Mouse (Mus musculus) heart, postnatal 36 days (tissue): ENCODE measurements around the gene Bpifa6. TPM values are rescaled to one million over a fixed set of nuclear protein-coding genes. Genes with fewer than 3 reads are reported as not detected.

Experiments
- DNase-seq, 2 experiments: peaks; one replicate each; pipeline ENCODE4 v3.0.0; 2021 to 2022
- intact Hi-C: fragments of 180-260 bp; cut with DNase I; formaldehyde crosslinking; loops from one replicate; pipeline ENCODE4 v1.15.1; 2025
- total RNA-seq, 2 experiments: library from RNA; stranded (reverse); gene quantifications; 2 replicates each; pipeline ENCODE4 v1.2.3; 2021

The Bpifa6 gene
- not detected for total RNA-seq

DNA sequence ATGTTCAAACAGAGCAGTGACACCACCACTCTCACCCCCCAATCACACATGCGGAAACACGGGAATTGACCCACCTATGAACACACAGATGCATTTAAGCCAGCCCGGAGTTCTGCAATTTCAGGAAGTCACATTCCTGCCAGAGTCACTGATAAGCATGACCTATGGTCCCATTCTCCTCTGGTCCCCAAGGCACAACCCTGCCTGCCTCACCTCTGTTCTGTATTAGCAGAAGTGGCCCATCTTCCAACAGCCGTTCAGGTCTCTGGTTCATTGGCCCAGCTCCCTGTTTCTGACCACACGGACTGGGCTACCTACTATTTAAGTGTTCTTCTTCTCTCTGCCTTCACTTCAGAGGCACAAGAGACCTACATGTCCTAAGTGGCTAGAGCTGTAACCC lies at the start of gene Bpifa6:
Bpifa6 (plus strand) TSS at position 364 of the 400 bp plus-strand sequence.
- intact Hi-C loops = no loop called here
- DNase-seq = no peak

- intact Hi-C loops = loop anchor here (1.0 to 5.0 kb wide), 3 partner anchors 123 to 259 kb away; no protein-coding TSS in a partner anchor
Measured at GRCm38 (mm10) chr2:153929871-153930413, 44.8 kb upstream of the Bpifa6 start.

DNA sequence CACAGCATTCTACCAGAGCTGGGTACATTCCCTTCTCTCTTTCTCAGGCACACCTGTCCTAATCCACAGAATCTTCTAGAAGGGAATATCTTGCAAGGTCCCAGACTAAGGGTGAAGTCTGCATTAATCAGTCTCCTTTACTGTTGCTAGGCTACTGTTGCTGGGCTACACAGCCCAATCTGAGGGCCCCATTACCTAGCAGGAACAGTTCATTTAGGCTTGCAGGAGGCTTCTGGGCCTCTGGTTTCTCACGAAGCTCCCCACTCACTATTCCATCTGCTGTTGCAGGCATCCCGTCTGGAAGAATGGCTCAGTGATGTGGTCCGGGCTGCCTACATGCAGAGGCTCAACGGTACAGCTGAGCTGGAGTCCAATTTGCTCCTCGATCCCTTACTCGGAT lies 43.6 kb upstream of the Bpifa6 start:
- no peak for DNase-seq
- intact Hi-C loops = loop anchor here (2.0 to 5.0 kb wide), 2 partner anchors 219 to 260 kb away; no protein-coding TSS in a partner anchor

More at GRCm38 (mm10) chr2:153929871-153930413, 44.8 kb upstream of the Bpifa6 start:
- DNase-seq = peak; percentile 27 to 59

GRCm38 (mm10) chr2:153933311-153933710 lies 41.4 kb upstream of the Bpifa6 start:
- intact Hi-C loops = loop anchor here (5.0 kb wide), 1 partner anchor 221 kb away; no protein-coding TSS in a partner anchor
- DNase-seq = no peak

GRCm38 (mm10) chr2:153935348-153935747 lies 39.4 kb upstream of the Bpifa6 start:
- no peak for DNase-seq
- intact Hi-C loops = no loop called here

- intact Hi-C loops = no loop called here
Measured at GRCm38 (mm10) chr2:153937843-153938242, 36.9 kb upstream of the Bpifa6 start, which contains the start of gene Bpifb4. Gene Bpifb4, plus strand, starts transcription at chr2:153938212.

GRCm38 (mm10) chr2:153943537-153943936 lies 31.2 kb upstream of the Bpifa6 start:
- intact Hi-C loops = no loop called here
- peak; percentile 21 to 40 for DNase-seq

More at GRCm38 (mm10) chr2:153937843-153938242, 36.9 kb upstream of the Bpifa6 start, which contains the start of gene Bpifb4:
- no peak for DNase-seq

DNA sequence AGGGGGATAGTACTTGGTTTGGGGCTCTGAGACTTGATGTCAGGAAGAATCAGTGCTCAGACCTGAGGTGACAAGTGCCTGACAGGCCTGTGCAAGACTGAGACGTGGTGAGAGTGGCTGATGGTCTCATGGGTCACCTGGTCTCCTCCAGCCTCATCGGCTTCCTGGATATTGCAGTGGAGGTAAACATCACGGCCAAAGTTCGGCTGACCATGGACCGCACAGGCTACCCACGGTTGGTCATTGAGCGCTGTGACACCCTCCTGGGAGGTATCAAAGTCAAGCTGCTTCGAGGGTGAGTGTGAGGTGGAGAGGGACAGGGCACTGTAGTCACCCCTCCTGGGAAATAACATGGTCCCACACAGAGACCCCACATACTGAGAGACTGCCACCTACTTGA lies 30.2 kb upstream of the Bpifa6 start:
- intact Hi-C loops = no loop called here
- DNase-seq = no peak

DNA sequence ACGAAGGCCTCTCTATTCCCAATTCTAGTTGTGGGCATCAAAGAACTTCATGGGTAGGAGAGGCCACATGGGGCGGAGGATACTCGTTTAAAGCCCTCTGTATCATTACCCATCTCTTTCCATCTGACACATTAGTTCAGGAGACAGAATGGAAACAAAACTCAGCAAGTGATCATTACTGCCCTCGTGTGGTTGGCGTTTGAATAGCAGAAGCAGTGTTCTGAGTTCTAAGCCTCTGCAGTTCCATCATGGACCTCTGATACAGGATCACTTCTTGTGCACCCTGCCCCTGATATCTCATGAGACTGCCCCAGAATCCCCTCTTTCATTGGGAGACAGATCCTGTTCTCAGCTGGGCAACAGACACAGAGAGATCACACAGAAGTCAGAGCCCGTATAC lies 21.8 kb upstream of the Bpifa6 start:
- DNase-seq = peak; percentile 36 to 61
- intact Hi-C loops = no loop called here

DNA sequence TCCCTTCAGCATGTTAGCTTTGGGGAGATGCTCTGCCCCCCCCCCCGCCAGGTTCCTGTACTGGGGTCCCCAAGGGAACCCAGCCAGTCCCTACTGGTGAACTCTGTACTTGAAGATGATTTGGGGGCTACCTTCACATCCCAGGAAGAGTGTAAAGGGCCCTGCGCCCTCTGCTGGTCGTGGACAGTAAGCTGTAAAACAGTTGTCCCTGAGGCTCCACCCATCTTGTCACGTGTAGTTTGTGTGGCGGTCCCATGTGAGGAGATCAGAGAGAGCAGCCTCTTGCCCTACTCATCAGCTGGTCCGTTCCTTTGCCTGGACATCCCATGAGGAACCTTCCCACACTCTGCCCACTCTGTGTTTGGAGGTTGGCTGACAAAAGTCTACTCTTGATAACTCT lies 20.9 kb upstream of the Bpifa6 start:
- DNase-seq = peak in 1 of 2 experiments; percentile 13
- intact Hi-C loops = no loop called here

DNA sequence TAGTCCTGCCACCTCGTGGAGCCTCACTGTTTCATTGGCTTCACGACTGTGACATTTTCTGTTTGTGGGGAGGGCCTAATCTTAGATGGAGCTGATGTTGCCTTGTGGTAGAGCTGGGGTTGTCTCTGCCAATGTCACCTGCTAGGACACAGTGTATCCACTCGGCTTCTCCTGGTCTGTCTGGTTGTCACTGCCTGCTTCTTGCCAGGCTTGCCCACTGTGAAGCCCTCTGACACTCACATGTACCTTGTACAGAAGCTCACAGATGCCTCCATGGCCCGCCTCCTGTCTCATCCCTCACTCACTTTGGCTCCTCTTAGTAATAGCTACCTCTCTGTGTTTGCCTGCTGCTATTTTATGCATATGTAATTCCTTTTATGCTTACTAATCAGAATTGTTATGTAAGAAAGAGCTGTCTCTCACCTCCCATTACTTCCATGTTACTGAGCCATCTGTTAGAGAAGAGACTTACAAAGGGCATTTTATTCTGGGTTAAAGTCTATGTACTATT lies 11.9 kb upstream of the Bpifa6 start:
- intact Hi-C loops = no loop called here

GRCm38 (mm10) chr2:153963334-153963733 lies 11.4 kb upstream of the Bpifa6 start:
- intact Hi-C loops = no loop called here

More for the DNA sequence above, 11.9 kb upstream of the Bpifa6 start:
- no peak for DNase-seq

DNA sequence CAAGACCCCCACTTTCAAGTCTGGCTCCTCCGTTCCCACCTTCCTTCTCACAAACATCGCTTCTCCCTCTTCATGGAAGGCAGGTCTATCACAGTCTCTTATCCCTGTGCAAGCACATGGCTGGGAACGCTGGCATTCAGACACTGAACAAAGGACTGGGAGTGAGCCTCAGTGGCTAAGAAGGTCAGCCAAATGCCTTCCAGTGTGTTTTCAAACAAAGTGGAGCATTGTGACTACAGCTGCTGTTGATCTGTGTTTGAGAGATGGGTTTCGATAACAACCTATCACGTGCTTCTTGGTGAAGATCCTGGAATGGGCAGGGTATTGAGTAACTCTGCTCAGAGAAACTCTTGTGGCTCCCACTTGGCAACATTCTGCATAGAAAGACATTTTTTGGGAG lies 4.5 kb upstream of the Bpifa6 start:
- no peak for DNase-seq
- intact Hi-C loops = no loop called here

More at GRCm38 (mm10) chr2:153963334-153963733, 11.4 kb upstream of the Bpifa6 start:
- no peak for DNase-seq

DNA sequence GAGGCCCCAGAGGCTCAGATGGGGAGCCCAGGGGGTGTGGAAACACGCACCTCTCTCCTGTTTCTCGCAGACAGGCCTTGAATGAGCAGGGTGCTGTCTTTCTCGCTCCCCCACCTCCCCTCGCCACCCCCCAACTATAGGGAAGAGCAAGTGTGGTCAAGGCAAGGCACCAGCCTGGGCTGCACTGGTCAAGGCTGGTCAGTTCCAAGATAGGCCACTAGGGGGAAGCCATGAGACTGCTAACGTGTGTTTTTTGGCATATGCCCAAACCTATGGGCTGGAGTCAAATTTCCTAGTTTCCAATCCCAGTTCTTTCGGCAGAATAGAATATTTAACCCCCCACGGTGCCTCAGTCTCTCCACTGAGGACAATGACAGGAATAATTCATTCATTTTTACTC lies 21.0 kb downstream of the Bpifa6 start:
- intact Hi-C loops = no loop called here
- DNase-seq = peak; percentile 73 to 85

- intact Hi-C loops = loop anchor here (5.0 kb wide), 1 partner anchor 157 kb away; no protein-coding TSS in a partner anchor
- DNase-seq = no peak
Measured at GRCm38 (mm10) chr2:154000501-154000900, 25.8 kb downstream of the Bpifa6 start.

- DNase-seq = no peak
- intact Hi-C loops = loop anchor here (5.0 kb wide), 1 partner anchor 156 kb away; no protein-coding TSS in a partner anchor
Measured at GRCm38 (mm10) chr2:154001056-154001455, 26.3 kb downstream of the Bpifa6 start.

GRCm38 (mm10) chr2:154004456-154004855 lies 29.7 kb downstream of the Bpifa6 start:
- intact Hi-C loops = loop anchor here (5.0 kb wide), 1 partner anchor 153 kb away; no protein-coding TSS in a partner anchor
- DNase-seq = no peak

DNA sequence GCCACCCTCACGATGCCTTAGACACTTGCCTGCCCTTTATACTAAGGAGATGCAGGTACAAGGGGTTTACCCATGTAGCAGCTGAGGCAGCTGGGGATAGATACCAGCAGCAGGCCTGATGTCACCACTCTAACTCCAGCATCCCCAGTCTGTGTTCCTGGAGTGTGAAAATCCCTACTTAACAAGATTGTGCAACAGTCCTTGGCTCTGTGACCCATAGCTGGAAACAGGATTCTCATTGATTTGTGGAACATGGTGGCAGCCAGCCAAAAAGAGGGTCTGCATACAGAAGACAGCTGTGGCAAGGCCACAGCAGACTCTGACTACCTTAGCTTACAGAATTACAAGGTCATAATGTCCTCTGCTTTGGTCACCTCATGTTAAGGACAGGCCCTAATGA lies 30.3 kb downstream of the Bpifa6 start:
- no peak for DNase-seq
- intact Hi-C loops = no loop called here

DNA sequence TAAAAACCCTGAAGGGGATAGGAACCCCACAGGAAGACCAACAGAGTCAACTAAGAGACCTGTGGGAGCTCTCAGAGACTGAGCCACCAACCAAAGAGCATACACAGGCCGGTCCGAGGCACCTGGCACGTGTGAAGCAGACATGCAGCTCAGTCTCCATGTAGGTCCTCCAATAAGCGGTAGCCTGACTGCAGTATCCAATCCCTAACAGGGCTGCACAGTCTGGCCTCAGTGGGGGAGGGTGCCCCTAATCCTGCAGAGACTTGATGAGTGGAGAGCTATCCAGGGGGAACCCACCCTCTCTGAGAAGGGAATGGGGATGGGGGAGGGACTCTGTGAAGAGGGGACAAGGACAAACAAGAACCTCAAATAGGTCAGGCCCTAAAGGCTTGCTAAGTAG lies 31.0 kb downstream of the Bpifa6 start:
- DNase-seq = no peak
- intact Hi-C loops = no loop called here

DNA sequence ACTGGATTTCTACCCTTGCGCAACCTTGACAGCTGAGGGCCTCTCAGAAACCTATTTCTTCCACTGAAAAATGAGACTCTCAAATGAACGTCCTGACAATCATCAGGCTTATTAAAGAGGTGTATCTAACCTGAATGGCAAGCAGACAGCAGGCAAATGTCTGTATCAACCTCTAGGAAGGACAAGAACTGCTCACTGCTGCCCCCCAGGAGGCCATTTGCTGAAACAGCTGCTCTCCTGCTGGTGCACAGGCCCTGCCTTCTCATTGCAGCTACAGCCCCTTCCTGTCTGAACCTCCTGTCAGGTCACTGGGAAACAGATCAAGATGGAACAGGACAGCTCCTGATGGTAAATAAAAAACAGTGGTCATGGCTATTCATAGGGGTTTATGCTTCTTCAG lies 31.6 kb downstream of the Bpifa6 start:
- no peak for DNase-seq
- intact Hi-C loops = no loop called here

GRCm38 (mm10) chr2:154007381-154007780 lies 32.6 kb downstream of the Bpifa6 start:
- no peak for DNase-seq
- intact Hi-C loops = no loop called here

DNA sequence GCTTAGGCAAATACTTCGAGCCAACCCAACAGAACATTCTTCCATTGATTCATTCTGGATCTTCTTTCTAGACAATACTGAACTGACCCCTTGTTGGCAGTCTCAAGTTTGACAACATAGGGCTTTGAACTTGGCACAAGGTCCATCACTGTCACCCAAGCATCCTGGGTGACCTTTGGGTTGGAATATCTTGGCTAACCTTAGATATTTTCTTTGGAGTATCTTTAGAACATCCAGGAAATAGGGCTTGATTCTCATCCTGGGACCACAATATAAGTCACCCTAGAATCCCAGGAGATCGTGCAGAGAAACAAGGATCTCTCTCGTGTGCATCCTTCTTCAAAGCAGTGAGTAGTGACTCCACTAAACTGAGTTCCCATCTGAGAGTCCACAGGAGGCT lies 33.2 kb downstream of the Bpifa6 start, which contains the start of gene Bpifa2:
Bpifa2 (plus strand) TSS at position 301 of the 400 bp plus-strand sequence.
- no peak for DNase-seq
- intact Hi-C loops = no loop called here
